Mouse (Mus musculus) spleen, adult 2 months (tissue): ENCODE data around the gene Stxbp5l.

ENCODE experiments used
- CTCF ChIP-seq: fragments of 200-500 bp; IDR thresholded peaks from 2 replicates; pipeline ENCODE4 v1.5.1; 2011; ENCODE audit warnings: mild to moderate bottlenecking, inconsistent platforms; ENCODE audit not compliant: insufficient read depth, insufficient read length, insufficient replicate concordance; ENCODE audit errors: extremely low read depth
- POLR2A ChIP-seq: fragments of 200-500 bp; IDR thresholded peaks from 2 replicates; pipeline ENCODE4 v1.6.1; 2011; ENCODE audit warnings: low read depth, low read length, inconsistent platforms

DNA sequence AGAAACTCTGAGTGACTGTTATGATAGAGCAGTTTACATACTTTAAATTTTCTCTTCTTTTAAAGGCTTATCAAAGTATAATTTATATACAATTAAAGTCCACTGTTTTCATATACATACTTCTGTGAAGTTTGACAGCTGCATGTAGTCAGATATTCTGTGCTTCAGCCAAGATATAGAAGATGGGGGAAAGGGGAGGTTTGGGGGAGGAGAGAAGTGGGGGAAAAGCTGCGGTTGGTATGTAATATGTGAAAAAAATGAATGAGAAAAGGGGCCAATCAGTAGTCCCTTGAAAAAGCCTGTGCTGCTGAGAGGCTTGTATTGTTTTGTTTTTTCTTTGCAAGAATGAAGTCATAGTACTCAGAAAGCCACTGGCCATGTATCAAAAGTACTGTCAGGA lies 295.1 kb downstream of the Stxbp5l start:
- TF ChIP-seq CTCF (no peak), POLR2A (no peak)
